12 mouse cellular contexts compared by ENCODE assay signal in genomic region chr6:128062784-128063183, GRCm38 (mm10).
"Had no signal": no experiment of that assay in that cellular context is flagged by ENCODE, and none has a peak within 500 bp of the region (broad histone marks: within the 10 kb centered on the region; RNA-seq: fewer than 3 reads in every experiment).

No protein-coding gene starts in this region.

- H3K36me3 ChIP-seq: midbrain, embryonic 12.5 days; neural tube, embryonic 13.5 days; neural tube, embryonic 15.5 days had no signal

- H3K27me3 ChIP-seq: midbrain, embryonic 12.5 days; neural tube, embryonic 13.5 days; neural tube, embryonic 15.5 days had no signal

- H3K4me3 ChIP-seq: midbrain, embryonic 10.5 days; midbrain, embryonic 12.5 days; myocyte; neural tube, embryonic 13.5 days; neural tube, embryonic 15.5 days had no signal

- DNase-seq: midbrain, embryonic 14.5 days; retina, postnatal 1 day; right cerebral cortex, postnatal 25 days; right cerebral cortex, postnatal 4 days; thymus, adult 18-20 months had no signal

- H3K9ac ChIP-seq: lung, embryonic 14.5 days; midbrain, embryonic 12.5 days; neural tube, embryonic 13.5 days; neural tube, embryonic 15.5 days had no signal

- ATAC-seq: midbrain, embryonic 16.5 days had no signal

- H3K4me2 ChIP-seq: lung, embryonic 14.5 days; midbrain, embryonic 12.5 days; neural tube, embryonic 13.5 days; neural tube, embryonic 15.5 days had no signal

- H3K9me3 ChIP-seq: midbrain, embryonic 10.5 days; midbrain, embryonic 12.5 days; neural tube, embryonic 13.5 days; neural tube, embryonic 15.5 days had no signal

- H3K27ac ChIP-seq: midbrain, embryonic 10.5 days; midbrain, embryonic 12.5 days; neural tube, embryonic 13.5 days; neural tube, embryonic 15.5 days had no signal
